Mouse (Mus musculus): ENCODE measurements around the gene 2610507B11Rik.

GRCm38 (mm10) chr11:78289146-78289763 is 27.7 kb downstream of the 2610507B11Rik start:
- no peak for TF ChIP-seq CTCF (IDR thresholded peaks at IDR 0.05)
- no peak for TF ChIP-seq EP300 (IDR thresholded peaks at IDR 0.05)
